Mouse (Mus musculus): ENCODE data around the gene Tnfaip3.

- TF ChIP-seq POLR2A (IDR thresholded peaks at IDR 0.05; ENCODE audit: insufficient read depth, low read depth, low read length) (no peak), CTCF (IDR thresholded peaks at IDR 0.05; ENCODE audit: insufficient read depth, low read depth, low read length) (no peak)
Measured at GRCm38 (mm10) chr10:19030628-19031027, 15.2 kb upstream of the Tnfaip3 start.
